Mouse (Mus musculus) limb, embryonic 13.5 days (tissue): Measurements from ENCODE around the gene Cacna1c. TPM values are rescaled to one million over a fixed set of nuclear protein-coding genes. Genes with fewer than 3 reads are reported as not detected.

ENCODE experiments used
- ATAC-seq: fragments of 200-750 bp; cut with Nextera tagmentation; 2 replicates; pipeline ENCODE4 v1.8.0; 2017; ENCODE audit warnings: low read depth, moderate number of reproducible peaks, moderate TSS enrichment; ENCODE audit not compliant: low FRiP score
- H3K27ac ChIP-seq: fragments of 300-500 bp; sonication (generic); 2 replicates; pipeline ENCODE4 v1.5.1; 2015; ENCODE audit warnings: inconsistent platforms, mild to moderate bottlenecking, moderate library complexity
- H3K27me3 ChIP-seq: fragments of 300-500 bp; sonication (generic); 2 replicates; pipeline ENCODE4 v1.6.1; 2015; ENCODE audit warnings: mild to moderate bottlenecking, inconsistent platforms
- H3K36me3 ChIP-seq: fragments of 300-500 bp; sonication (generic); 2 replicates; pipeline ENCODE4 v1.6.1; 2015; ENCODE audit warnings: inconsistent platforms, mild to moderate bottlenecking, moderate library complexity
- H3K4me1 ChIP-seq: fragments of 300-500 bp; sonication (generic); 2 replicates; pipeline ENCODE4 v1.6.1; 2015; ENCODE audit warnings: inconsistent platforms
- H3K4me2 ChIP-seq: fragments of 300-500 bp; sonication (generic); replicated peaks from 2 replicates; pipeline ENCODE4 v1.6.1; 2015; ENCODE audit warnings: inconsistent platforms, mild to moderate bottlenecking, moderate library complexity
- H3K4me3 ChIP-seq: fragments of 300-500 bp; sonication (generic); 2 replicates; pipeline ENCODE4 v1.5.1; 2015; ENCODE audit warnings: moderate library complexity, mild to moderate bottlenecking, inconsistent platforms
- H3K9ac ChIP-seq: fragments of 300-500 bp; sonication (generic); 2 replicates; pipeline ENCODE4 v1.6.1; 2015; ENCODE audit warnings: mild to moderate bottlenecking, inconsistent platforms
- H3K9me3 ChIP-seq: fragments of 300-500 bp; sonication (generic); 2 replicates; pipeline ENCODE4 v1.6.1; 2016; ENCODE audit warnings: inconsistent platforms
- WGBS: fragments of 180-500 bp; shearing (Covaris S2); methylation state at CpG from one replicate; pipeline ENCODE4 v1.1.7; 2015; 5-methylcytosine and 5-hydroxymethylcytosine counted together
- polyA plus RNA-seq: library from polyadenylated mRNA; unstranded; fragments of >200 nt; fragmentation: Nextera tagmentation; extraction: Ambion mirVana; gene quantifications from 2 replicates; pipeline ENCODE4 v1.2.1, GENCODE M21; 2015

The Cacna1c gene
- polyA plus RNA-seq, 1 experiment from 2014 or later, result 9.9 TPM

DNA sequence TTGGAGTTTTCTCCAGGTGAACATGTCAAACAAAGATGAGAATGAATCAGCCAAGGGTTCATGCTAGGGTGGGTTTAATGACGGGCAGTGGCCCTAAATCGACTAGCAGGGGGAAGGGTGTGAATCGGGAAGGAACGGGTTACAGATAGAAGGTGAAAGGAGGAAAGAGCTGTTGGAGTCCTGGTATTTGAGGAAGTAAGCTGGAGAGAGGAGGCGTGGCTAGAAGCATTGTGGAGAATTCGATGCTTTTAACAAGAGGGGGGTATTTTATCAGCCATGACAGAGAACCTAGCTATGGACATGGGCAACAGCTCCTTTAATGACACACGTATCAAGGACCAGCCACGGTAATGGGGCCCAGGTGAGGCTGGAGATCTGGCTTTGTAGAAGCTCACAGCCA is 417.0 kb downstream of the Cacna1c start:
- Histone ChIP-seq H3K9ac (no peak overlapping the region), H3K9me3 (0 out of 2 replicates have a peak, but pooled peaks cover 8% of the 10 kb centered on the region), H3K4me2 (no peak overlapping the region), H3K4me1 (peaks cover 34% of the 10 kb centered on the region), H3K4me3 (no peak overlapping the region), H3K27ac (no peak overlapping the region), H3K27me3 (no peaks in the 10 kb centered on the region), H3K36me3 (peaks cover 17% of the 10 kb centered on the region)
- ATAC-seq, result no peak
- 77% methylated on average over 8 of the region's 8 CpGs for WGBS

- 0 out of 2 replicates have a peak, but pooled peaks cover 8% of the 10 kb centered on the region for H3K9me3 ChIP-seq
- H3K4me2 ChIP-seq, result no peak overlapping the region
- no peak overlapping the region for H3K27ac ChIP-seq
- H3K27me3 ChIP-seq, result no peaks in the 10 kb centered on the region
- H3K36me3 ChIP-seq, result peaks cover 22% of the 10 kb centered on the region
- no peak overlapping the region for H3K9ac ChIP-seq
- WGBS, result 53% methylated on average over 8 of the region's 8 CpGs
- no peak overlapping the region for H3K4me3 ChIP-seq
- peaks cover 33% of the 10 kb centered on the region for H3K4me1 ChIP-seq
- no peak for ATAC-seq
Observed at GRCm38 (mm10) chr6:118777457-118777856, 418.8 kb downstream of the Cacna1c start.

GRCm38 (mm10) chr6:118776459-118776858 is 419.8 kb downstream of the Cacna1c start:
- Histone ChIP-seq H3K4me3 (no peak overlapping the region), H3K27me3 (no peaks in the 10 kb centered on the region), H3K4me1 (peaks cover 29% of the 10 kb centered on the region), H3K27ac (no peak overlapping the region; the same call in 1 of the 2 replicates), H3K9ac (no peak overlapping the region), H3K36me3 (peaks cover 22% of the 10 kb centered on the region), H3K4me2 (no peak overlapping the region), H3K9me3 (0 out of 2 replicates have a peak, but pooled peaks cover 8% of the 10 kb centered on the region)
- WGBS, result 70% methylated on average over 9 of the region's 9 CpGs
- peak; percentile 69; the same call in 1 of the 2 replicates for ATAC-seq

DNA sequence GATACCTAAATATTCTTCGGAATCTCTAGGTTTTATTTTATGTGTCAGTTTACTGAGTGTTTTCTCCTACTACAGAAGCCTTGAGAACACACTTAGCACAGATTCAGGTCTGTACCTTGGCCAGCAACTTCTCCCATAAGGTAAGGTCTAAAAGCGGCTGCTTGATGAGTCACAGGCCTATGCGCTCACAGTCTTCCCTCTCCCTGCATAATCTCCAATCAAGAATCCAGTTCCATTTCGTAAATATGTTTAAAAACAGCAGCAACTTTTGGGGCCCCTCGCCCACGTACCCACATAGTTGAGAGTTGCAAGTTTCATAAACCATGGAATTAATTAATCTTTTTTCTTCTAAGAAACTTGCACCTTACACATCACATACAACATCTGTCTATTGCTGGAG is 423.6 kb downstream of the Cacna1c start:
- Histone ChIP-seq H3K4me3 (no peak overlapping the region), H3K27ac (no peak overlapping the region), H3K9me3 (0 out of 2 replicates have a peak, but pooled peaks cover 8% of the 10 kb centered on the region), H3K4me1 (peaks cover 16% of the 10 kb centered on the region), H3K4me2 (no peak overlapping the region), H3K36me3 (peaks cover 25% of the 10 kb centered on the region), H3K27me3 (no peaks in the 10 kb centered on the region), H3K9ac (no peak overlapping the region)
- no peak for ATAC-seq
- 89% methylated on average over 6 of the region's 6 CpGs for WGBS

DNA sequence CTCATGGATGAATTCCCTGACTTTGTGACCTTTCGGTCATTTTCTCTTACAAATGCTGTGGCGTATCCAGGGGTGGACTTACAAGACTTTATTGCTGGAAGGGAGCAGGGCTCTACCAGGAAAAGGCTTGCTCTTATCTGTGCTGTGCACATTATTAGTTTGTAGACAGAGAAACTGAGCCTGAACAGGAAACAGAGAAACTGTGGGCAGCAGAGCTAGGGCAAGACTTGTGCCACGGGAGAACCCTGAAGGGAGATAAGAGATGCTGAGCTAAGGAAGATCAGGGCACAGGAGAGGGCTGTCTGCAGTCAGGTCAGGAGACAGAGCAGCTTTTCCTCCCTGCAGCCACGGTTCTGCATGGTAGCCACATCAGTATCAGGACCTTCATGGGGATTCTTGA is 425.1 kb downstream of the Cacna1c start:
- Histone ChIP-seq H3K9ac (no peak overlapping the region), H3K27me3 (no peaks in the 10 kb centered on the region), H3K27ac (no peak overlapping the region), H3K4me2 (no peak overlapping the region), H3K4me3 (no peak overlapping the region), H3K36me3 (peaks cover 25% of the 10 kb centered on the region), H3K9me3 (0 out of 2 replicates have a peak, but pooled peaks cover 8% of the 10 kb centered on the region), H3K4me1 (peaks cover 4% of the 10 kb centered on the region)
- 84% methylated on average over 4 of the region's 4 CpGs for WGBS
- ATAC-seq, result no peak

DNA sequence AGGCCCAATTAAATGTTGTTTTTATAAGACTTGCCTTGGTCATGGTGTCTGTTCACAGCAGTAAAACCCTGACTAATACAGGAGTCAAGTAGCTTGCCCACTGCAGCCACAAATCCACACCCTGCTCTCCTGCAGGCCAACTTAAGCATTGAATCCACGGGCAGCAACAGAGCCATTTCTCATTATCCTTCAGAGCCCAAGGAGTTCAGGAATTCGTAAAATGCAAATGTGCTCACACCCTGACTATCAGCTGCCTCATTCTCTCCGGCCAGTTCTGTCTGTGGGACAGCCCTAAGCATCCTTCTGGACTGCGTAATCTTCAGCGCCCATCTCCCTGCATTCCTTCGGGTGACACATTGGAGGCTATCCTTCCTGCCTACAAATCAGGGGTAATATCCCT is 425.8 kb downstream of the Cacna1c start:
- no peak overlapping the region for H3K4me3 ChIP-seq
- no peak for ATAC-seq
- H3K9ac ChIP-seq, result no peak overlapping the region
- no peaks in the 10 kb centered on the region for H3K27me3 ChIP-seq
- no peaks in the 10 kb centered on the region for H3K4me1 ChIP-seq
- WGBS, result 77% methylated on average over 6 of the region's 6 CpGs
- H3K36me3 ChIP-seq, result peaks cover 19% of the 10 kb centered on the region
- 0 out of 2 replicates have a peak, but pooled peaks cover 8% of the 10 kb centered on the region for H3K9me3 ChIP-seq
- H3K4me2 ChIP-seq, result no peak overlapping the region
- H3K27ac ChIP-seq, result no peak overlapping the region

GRCm38 (mm10) chr6:118769792-118770191 is 426.4 kb downstream of the Cacna1c start:
- Histone ChIP-seq H3K27me3 (no peaks in the 10 kb centered on the region), H3K9me3 (0 out of 2 replicates have a peak, but pooled peaks cover 3% of the 10 kb centered on the region), H3K4me1 (no peaks in the 10 kb centered on the region), H3K9ac (no peak overlapping the region), H3K27ac (no peak overlapping the region), H3K36me3 (peaks cover 13% of the 10 kb centered on the region), H3K4me2 (no peak overlapping the region), H3K4me3 (no peak overlapping the region)
- ATAC-seq, result no peak
- WGBS, result 90% methylated on average over 8 of the region's 8 CpGs

DNA sequence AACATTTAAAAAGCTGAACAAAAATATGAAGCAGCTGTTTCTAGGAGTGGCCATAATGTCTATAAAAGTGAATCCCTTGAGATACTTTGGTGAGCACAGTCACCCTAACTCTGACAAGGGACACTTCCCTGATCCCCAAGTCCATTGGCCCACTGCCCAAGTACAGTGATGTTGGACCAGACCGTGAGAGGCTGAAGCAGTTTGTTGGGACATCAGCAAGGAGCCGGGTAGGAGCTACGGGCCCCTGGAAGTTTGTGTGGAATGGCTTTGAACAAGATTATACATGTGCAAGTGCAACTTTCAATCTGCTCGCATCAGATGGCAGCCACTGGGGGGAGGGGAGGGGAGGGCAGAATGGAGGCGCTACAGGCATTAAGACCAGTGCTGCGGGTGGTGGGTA is 428.5 kb downstream of the Cacna1c start:
- no peak for ATAC-seq
- H3K4me1 ChIP-seq, result no peaks in the 10 kb centered on the region
- peaks cover 3% of the 10 kb centered on the region; the same call in 1 of the 2 replicates for H3K36me3 ChIP-seq
- WGBS, result 65% methylated on average over 6 of the region's 6 CpGs
- H3K27ac ChIP-seq, result no peak overlapping the region
- H3K4me3 ChIP-seq, result no peak overlapping the region
- H3K27me3 ChIP-seq, result no peaks in the 10 kb centered on the region
- H3K9me3 ChIP-seq, result no peaks in the 10 kb centered on the region
- no peak overlapping the region for H3K9ac ChIP-seq
- no peak overlapping the region for H3K4me2 ChIP-seq

GRCm38 (mm10) chr6:118765261-118765660 is 431.0 kb downstream of the Cacna1c start:
- Histone ChIP-seq H3K9ac (no peak overlapping the region), H3K9me3 (no peaks in the 10 kb centered on the region), H3K4me1 (no peaks in the 10 kb centered on the region), H3K4me2 (no peak overlapping the region), H3K27ac (no peak overlapping the region), H3K36me3 (no peaks in the 10 kb centered on the region), H3K27me3 (no peaks in the 10 kb centered on the region), H3K4me3 (no peak overlapping the region)
- ATAC-seq, result no peak
- WGBS, result 78% methylated on average over 1 of the region's 1 CpGs

GRCm38 (mm10) chr6:118759015-118759414 is 437.2 kb downstream of the Cacna1c start:
- Histone ChIP-seq H3K4me1 (peaks cover 6% of the 10 kb centered on the region; the same call in 1 of the 2 replicates), H3K9ac (no peak overlapping the region), H3K4me2 (no peak overlapping the region), H3K27ac (no peak overlapping the region), H3K4me3 (no peak overlapping the region), H3K36me3 (0 out of 2 replicates have a peak, but pooled peaks cover 7% of the 10 kb centered on the region), H3K27me3 (no peaks in the 10 kb centered on the region), H3K9me3 (no peaks in the 10 kb centered on the region)
- WGBS, result 68% methylated on average over 5 of the region's 5 CpGs
- ATAC-seq, result no peak

- no peaks in the 10 kb centered on the region for H3K27me3 ChIP-seq
- H3K27ac ChIP-seq, result no peak overlapping the region
- no peak overlapping the region for H3K4me2 ChIP-seq
- H3K36me3 ChIP-seq, result 0 out of 2 replicates have a peak, but pooled peaks cover 7% of the 10 kb centered on the region
- H3K4me3 ChIP-seq, result no peak overlapping the region
- H3K4me1 ChIP-seq, result peaks cover 6% of the 10 kb centered on the region; the same call in 1 of the 2 replicates
- no peak overlapping the region for H3K9ac ChIP-seq
- no peak for ATAC-seq
- 50% methylated on average over 7 of the region's 7 CpGs for WGBS
- H3K9me3 ChIP-seq, result no peaks in the 10 kb centered on the region
Observed at GRCm38 (mm10) chr6:118758290-118758907, 437.8 kb downstream of the Cacna1c start.

DNA sequence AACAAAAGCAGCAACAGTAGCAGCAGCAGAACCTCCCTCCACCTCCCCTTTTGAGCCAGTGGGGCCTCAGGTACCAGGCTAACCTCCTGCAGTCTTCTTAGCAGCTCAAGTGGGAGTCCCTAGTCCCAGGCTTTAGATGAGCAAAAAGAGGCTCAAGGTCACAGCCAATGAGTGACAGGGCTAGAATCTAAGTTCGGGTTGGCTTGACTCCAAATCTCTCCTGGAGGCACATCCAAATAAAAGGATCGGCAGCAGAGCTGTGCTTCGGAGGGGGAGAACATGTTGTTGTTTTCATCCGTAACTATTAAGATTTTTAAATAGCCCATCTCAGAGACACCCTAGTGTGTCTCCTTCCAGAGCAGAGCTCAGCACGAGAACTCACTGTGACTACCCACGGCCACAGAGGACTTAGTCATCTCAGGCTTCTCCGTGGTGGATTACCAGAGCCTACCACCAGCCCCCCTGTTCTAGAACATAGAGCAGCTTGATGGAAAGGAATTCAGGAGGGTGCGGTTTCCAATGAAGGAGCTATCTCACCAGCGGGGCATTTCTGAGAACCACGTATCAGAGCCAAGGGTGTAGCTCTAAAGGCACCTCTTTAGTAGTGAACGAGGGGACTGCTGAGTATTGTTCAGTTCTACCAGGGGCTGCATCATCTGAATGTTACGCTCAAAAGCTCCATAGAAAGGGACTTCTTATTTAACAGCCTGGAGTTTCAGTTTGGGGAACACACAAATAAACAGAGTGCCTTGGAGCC is 438.5 kb downstream of the Cacna1c start:
- H3K9me3 ChIP-seq, result no peaks in the 10 kb centered on the region
- ATAC-seq, result no peak
- no peak overlapping the region for H3K4me3 ChIP-seq
- 78% methylated on average over 12 of the region's 12 CpGs for WGBS
- H3K36me3 ChIP-seq, result 0 out of 2 replicates have a peak, but pooled peaks cover 7% of the 10 kb centered on the region
- H3K4me1 ChIP-seq, result peaks cover 6% of the 10 kb centered on the region; the same call in 1 of the 2 replicates
- no peaks in the 10 kb centered on the region for H3K27me3 ChIP-seq
- no peak overlapping the region for H3K9ac ChIP-seq
- no peak overlapping the region for H3K27ac ChIP-seq
- H3K4me2 ChIP-seq, result no peak overlapping the region
